Mouse (Mus musculus) heart, embryonic 13.5 days (tissue): ENCODE results near the gene Ubl5. TPM values are rescaled to one million over a fixed set of nuclear protein-coding genes. Genes with fewer than 3 reads are reported as not detected.

Experiments
- ATAC-seq: fragments of 200-750 bp; cut with Nextera tagmentation; 2 replicates; pipeline ENCODE4 v1.8.0; 2017; ENCODE audit warnings: moderate TSS enrichment; ENCODE audit not compliant: insufficient number of reproducible peaks, low FRiP score, low TSS enrichment; ENCODE audit errors: extremely low read depth
- H3K27ac ChIP-seq: fragments of 300-500 bp; sonication (generic); replicated peaks from 2 replicates; pipeline ENCODE4 v1.5.1; 2015; ENCODE audit warnings: moderate library complexity, mild to moderate bottlenecking, inconsistent platforms
- H3K27me3 ChIP-seq: fragments of 300-500 bp; sonication (generic); replicated peaks from 2 replicates; pipeline ENCODE4 v1.6.1; 2015; ENCODE audit warnings: mild to moderate bottlenecking, inconsistent platforms
- H3K36me3 ChIP-seq: fragments of 300-500 bp; sonication (generic); 2 replicates; pipeline ENCODE4 v1.6.1; 2015; ENCODE audit warnings: mild to moderate bottlenecking, inconsistent platforms
- H3K4me1 ChIP-seq: fragments of 300-500 bp; sonication (generic); 2 replicates; pipeline ENCODE4 v1.6.1; 2015; ENCODE audit warnings: inconsistent platforms
- H3K4me2 ChIP-seq: fragments of 300-500 bp; sonication (generic); 2 replicates; pipeline ENCODE4 v1.6.1; 2015; ENCODE audit warnings: inconsistent platforms, mild to moderate bottlenecking, moderate library complexity
- H3K4me3 ChIP-seq: fragments of 300-500 bp; sonication (generic); 2 replicates; pipeline ENCODE4 v1.5.1; 2015; ENCODE audit warnings: moderate library complexity, mild to moderate bottlenecking, inconsistent platforms
- H3K9ac ChIP-seq: fragments of 300-500 bp; sonication (generic); 2 replicates; pipeline ENCODE4 v1.6.1; 2015; ENCODE audit warnings: inconsistent platforms, mild to moderate bottlenecking, moderate library complexity
- H3K9me3 ChIP-seq: fragments of 300-500 bp; sonication (generic); 2 replicates; pipeline ENCODE4 v1.6.1; 2016; ENCODE audit warnings: inconsistent platforms
- WGBS: fragments of 180-500 bp; shearing (Covaris S2); methylation state at CpG from one replicate; pipeline ENCODE4 v1.1.7; 2015; ENCODE audit warnings: mixed read lengths; 5-methylcytosine and 5-hydroxymethylcytosine counted together
- polyA plus RNA-seq: library from polyadenylated mRNA; unstranded; fragments of >200 nt; fragmentation: Nextera tagmentation; extraction: Ambion mirVana; gene quantifications from 2 replicates; pipeline ENCODE4 v1.2.1, GENCODE M21; 2015

Ubl5 gene
- polyA plus RNA-seq, 1 experiment from 2014 or later: 327 TPM

DNA sequence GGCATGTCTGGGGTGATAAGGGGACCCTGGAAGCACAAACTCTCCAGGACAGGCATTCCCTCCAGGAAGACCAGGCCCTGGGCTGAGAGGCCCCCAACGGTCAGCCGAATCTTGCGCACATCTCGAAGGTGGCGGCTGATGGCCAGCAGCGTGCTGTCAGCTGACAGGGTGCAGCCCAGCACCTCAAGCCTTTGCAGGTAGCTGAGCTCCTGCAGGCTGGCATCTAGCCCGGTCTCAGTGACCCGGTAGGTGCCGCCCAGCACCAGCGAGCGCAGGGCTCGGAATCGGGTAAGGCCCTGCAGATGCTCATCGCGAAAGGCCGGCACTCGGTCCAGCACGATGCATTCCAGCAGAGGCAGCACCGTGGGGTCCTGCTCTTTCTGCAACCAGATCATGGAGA, 4.1 kb upstream of the Ubl5 start:
- H3K9ac ChIP-seq: no peak overlapping the region
- no peak overlapping the region for H3K4me3 ChIP-seq
- peaks cover 36% of the 10 kb centered on the region for H3K36me3 ChIP-seq

DNA sequence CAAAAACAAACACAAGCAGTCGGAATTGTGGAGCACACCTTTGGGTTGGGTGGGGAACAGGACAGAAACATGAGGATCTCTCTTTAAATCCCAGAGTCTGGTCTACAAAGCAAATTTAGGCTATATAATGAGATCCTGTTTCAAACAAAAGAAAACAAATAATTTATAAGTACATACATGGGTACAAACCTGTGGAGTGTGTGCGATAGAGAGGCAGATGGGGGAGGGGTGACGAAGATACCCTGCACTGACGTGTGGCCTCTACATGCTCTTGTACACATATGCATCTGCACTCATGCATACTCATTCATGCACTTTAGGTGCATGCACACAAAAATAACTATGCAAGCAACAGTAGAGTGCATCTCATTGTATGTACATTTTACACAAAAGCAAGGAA, 3.2 kb upstream of the Ubl5 start:
- no peak for ATAC-seq
- Histone ChIP-seq H3K4me2 (no peak overlapping the region), H3K36me3 (peaks cover 36% of the 10 kb centered on the region), H3K27me3 (no peaks in the 10 kb centered on the region), H3K4me1 (peaks cover 30% of the 10 kb centered on the region), H3K4me3 (no peak overlapping the region), H3K9me3 (no peaks in the 10 kb centered on the region), H3K27ac (no peak overlapping the region), H3K9ac (no peak overlapping the region)
- 85% methylated on average over 4 of the region's 4 CpGs for WGBS

More for the DNA sequence above, 4.1 kb upstream of the Ubl5 start:
- Histone ChIP-seq H3K9me3 (no peaks in the 10 kb centered on the region), H3K27me3 (no peaks in the 10 kb centered on the region), H3K27ac (no peak overlapping the region), H3K4me2 (no peak overlapping the region), H3K4me1 (peaks cover 25% of the 10 kb centered on the region)
- ATAC-seq: no peak
- 87% methylated on average over 19 of the region's 19 CpGs for WGBS

DNA sequence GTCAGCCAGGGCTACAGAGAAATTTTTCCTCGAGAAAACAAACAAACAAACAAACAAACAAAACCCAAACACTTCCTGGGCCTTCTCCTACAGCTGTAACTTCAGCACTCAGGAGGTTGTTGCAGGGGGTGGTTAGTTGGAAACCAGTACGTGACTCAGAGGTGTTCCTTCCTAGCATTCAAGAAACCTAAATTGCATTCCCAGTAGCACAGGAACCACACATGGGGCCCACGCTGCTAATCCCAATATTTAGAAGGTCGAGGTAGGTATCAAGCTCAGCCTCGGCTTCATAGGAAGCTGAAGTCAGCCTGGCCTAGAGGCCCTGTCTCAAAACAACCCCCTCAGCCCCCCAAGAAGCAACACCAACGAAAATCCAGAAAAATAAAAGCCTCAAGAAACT, 1.2 kb upstream of the Ubl5 start:
- 13% methylated on average over 6 of the region's 6 CpGs for whole genome bisulfite sequencing
- Histone ChIP-seq H3K27ac (peak overlapping the region; percentile 97), H3K36me3 (peaks cover 39% of the 10 kb centered on the region), H3K4me3 (peak overlapping the region; percentile 95), H3K9me3 (no peaks in the 10 kb centered on the region), H3K4me1 (peaks cover 41% of the 10 kb centered on the region), H3K27me3 (no peaks in the 10 kb centered on the region), H3K9ac (peak overlapping the region; percentile 98), H3K4me2 (peak overlapping the region; percentile 100)
- ATAC-seq: no peak

DNA sequence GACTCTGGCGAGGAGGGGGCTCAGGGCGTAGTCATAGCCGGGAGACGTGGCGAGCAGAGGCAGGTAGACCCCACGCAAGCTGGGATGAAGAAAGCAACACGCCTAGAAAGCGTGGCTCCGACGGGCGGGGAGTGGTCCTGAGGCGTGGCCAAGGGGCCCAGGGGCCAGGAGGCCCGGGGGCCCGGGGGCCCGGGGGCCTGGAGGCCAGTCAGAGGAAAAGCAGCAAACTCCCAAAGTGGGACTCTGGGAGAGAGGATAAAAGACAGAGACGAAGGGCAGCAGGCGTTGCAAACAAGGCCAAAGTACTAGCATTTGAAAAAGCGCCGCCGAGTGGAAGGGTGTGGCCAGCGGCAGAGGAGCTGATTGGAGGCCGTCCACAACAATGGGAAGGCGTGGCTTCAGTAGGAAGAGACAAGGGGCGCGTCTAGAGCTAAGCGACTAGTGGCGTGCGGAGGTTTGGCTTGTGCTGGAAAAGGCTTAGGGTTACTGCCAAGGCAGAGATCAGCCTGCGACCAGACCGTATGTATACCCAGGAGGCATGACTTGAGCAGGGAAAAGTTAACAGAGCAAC, 303 bp downstream of the Ubl5 start:
- H3K36me3 ChIP-seq: peaks cover 39% of the 10 kb centered on the region
- ATAC-seq: peak; percentile 69
- H3K4me1 ChIP-seq: peaks cover 41% of the 10 kb centered on the region
- H3K9ac ChIP-seq: peak overlapping the region; percentile 98
- WGBS: 1% methylated on average over 30 of the region's 30 CpGs
- no peaks in the 10 kb centered on the region for H3K27me3 ChIP-seq
- H3K4me2 ChIP-seq: peak overlapping the region; percentile 100
- peak overlapping the region; percentile 97 for H3K27ac ChIP-seq
- no peaks in the 10 kb centered on the region for H3K9me3 ChIP-seq
- H3K4me3 ChIP-seq: peak overlapping the region; percentile 95

DNA sequence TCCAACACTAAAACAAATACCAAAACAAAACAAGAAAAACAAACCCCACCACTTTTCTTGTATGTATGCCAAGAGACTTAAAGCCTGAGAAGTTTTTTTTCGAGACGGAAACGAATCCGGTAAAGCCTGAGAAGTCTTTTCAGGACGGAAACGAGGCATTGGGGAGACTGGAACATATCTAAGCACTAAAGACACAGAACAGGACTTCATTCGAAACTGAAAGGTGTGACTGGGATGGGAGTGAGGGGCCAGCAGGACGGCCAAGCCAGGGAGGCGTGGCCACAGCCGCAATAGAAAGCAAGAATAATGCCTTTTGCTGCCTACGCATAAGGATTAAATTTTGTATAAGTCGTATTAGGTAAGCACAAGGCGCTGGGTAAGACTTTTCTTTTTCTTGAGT, 1.1 kb downstream of the Ubl5 start:
- ATAC-seq: no peak
- peak overlapping the region; percentile 97 for H3K27ac ChIP-seq
- no peaks in the 10 kb centered on the region for H3K27me3 ChIP-seq
- H3K9ac ChIP-seq: peak overlapping the region; percentile 98
- peak overlapping the region; percentile 95 for H3K4me3 ChIP-seq
- WGBS: 5% methylated on average over 13 of the region's 13 CpGs
- peaks cover 36% of the 10 kb centered on the region for H3K4me1 ChIP-seq
- peaks cover 39% of the 10 kb centered on the region for H3K36me3 ChIP-seq
- H3K9me3 ChIP-seq: no peaks in the 10 kb centered on the region
- H3K4me2 ChIP-seq: peak overlapping the region; percentile 100

DNA sequence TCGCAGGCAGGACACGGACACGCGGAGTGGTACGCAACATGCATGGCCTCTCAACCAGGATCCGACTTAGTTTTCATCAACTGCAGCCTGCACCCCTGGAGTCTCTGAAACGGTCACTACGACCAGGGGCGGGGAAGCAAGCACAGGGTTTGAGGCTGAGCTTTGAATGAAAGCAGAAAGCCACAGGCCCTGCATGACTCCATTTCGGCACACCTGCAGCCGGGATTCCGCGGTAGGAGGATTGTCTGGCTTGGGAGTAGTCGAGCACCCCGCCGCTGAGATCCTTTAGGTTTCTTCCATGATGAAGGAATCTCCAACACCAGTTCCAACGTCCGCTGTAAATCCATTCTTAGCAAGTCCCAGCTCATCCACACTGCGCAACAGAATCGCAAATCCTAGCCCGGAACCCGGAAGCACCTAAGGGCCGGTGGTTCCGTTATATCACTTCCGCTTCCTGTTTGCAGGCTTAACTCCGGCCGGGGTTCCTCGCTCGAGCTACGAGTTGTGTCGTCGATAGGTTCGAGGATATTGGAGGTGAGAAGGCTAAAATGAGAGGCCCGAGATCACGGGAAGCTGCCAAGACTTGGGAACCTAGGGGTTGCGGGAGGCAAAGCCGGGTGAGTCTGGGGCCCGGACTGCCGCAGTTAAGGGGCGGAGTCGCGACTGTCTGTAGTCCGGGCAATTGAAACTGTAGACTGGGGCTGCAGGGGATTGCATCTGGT, 1.8 kb downstream of the Ubl5 start, which contains the start of gene Fbxl12:
Gene Fbxl12 (minus strand): TSS at position 408 of the 722 bp plus-strand sequence.
- peaks cover 39% of the 10 kb centered on the region for H3K36me3 ChIP-seq
- peak within 1 kb of the TSS; percentile 98 for H3K9ac ChIP-seq
- no peaks in the 10 kb centered on the region for H3K27me3 ChIP-seq
- H3K9me3 ChIP-seq: no peaks in the 10 kb centered on the region
- WGBS: 1% methylated on average over 43 of the region's 43 CpGs
- peak within 1 kb of the TSS; percentile 97 for H3K27ac ChIP-seq
- peak within 1 kb of the TSS; percentile 95 for H3K4me3 ChIP-seq
- ATAC-seq: no peak
- peak within 1 kb of the TSS; percentile 100 for H3K4me2 ChIP-seq
- H3K4me1 ChIP-seq: peaks cover 35% of the 10 kb centered on the region

DNA sequence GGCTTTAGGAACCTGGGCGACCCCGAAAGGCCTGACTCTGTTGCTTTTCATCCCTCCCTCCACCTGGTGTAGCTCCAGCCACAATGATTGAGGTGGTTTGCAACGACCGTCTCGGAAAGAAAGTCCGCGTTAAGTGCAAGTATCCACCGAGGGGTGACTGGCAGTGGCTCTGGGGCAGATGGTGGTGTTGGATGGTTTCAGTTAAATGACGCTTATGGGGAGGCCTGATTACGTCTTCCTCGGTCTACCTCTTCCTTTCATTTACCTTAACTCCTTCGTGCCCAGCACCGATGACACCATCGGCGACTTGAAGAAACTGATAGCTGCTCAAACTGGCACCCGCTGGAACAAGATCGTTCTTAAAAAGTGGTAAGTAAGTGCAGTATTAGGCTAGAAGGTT, 2.4 kb downstream of the Ubl5 start:
- peak overlapping the region; percentile 98 for H3K9ac ChIP-seq
- no peaks in the 10 kb centered on the region for H3K9me3 ChIP-seq
- peaks cover 32% of the 10 kb centered on the region for H3K4me1 ChIP-seq
- H3K4me3 ChIP-seq: peak overlapping the region; percentile 95
- H3K4me2 ChIP-seq: peak overlapping the region; percentile 100
- no peaks in the 10 kb centered on the region for H3K27me3 ChIP-seq
- peak overlapping the region; percentile 97 for H3K27ac ChIP-seq
- peaks cover 40% of the 10 kb centered on the region for H3K36me3 ChIP-seq
- no peak for ATAC-seq
- WGBS: 3% methylated on average over 17 of the region's 17 CpGs

DNA sequence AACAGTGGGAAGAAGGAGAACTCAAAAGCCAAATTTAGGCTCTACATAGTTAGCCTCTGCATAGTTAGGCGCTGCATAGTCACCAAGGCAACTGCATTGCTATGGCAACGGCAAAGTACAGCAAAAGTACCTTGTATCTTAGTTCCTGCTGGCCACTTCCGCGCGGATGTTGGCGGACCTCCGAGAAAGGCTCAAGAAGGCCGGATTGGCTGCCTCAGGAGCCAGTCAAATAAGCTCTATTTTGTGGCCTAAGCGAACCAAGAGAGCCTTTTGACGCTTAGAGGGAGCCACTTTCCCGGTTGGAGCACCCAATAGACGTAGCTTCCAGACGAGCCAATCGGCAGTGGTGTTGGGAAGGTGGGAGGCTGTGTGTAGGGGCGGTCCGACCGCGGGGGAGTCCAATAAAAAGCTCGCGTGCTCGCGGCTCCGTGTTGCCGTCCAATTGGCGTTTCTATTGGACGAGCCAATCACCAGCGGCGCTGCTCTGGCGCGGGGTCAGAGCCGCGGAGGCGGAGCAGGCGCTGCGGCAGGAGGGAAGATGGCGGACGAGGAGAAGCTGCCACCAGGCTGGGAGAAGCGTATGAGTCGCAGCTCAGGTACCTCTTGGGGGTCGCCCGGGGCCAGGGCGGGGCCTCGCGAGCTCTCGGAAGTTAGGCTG, 9.1 kb downstream of the Ubl5 start, which contains the start of gene Pin1:
Gene Pin1 (plus strand): TSS at position 494 of the 658 bp plus-strand sequence.
- under 1% methylated on average over 45 of the region's 45 CpGs for WGBS
- Histone ChIP-seq H3K36me3 (peaks cover 61% of the 10 kb centered on the region), H3K9ac (peak within 1 kb of the TSS; percentile 95), H3K4me1 (peaks cover 37% of the 10 kb centered on the region), H3K9me3 (no peaks in the 10 kb centered on the region), H3K4me3 (peak within 1 kb of the TSS; percentile 97), H3K27ac (peak within 1 kb of the TSS; percentile 57), H3K27me3 (no peaks in the 10 kb centered on the region), H3K4me2 (peak within 1 kb of the TSS; percentile 90)
- ATAC-seq: peak; percentile 98

DNA sequence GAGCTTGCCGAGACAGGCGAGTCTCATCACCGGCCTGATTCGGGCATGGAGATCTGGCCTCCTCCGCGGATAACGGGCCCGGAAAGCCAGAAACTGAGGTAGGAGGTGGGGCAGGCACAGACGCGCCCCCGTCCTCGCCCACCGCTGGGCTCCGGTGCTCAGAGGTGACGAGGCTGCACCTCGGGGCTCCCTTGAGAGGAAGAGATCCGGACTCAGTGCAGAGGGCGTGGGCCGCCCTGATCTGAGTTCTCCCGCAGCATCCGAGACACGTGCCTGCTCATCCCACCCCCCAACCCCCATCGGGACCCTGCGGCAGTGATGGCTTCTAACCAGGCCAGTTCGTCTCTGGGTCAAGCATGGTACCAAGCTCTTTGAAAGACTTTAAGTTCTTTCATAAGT, 9.6 kb downstream of the Ubl5 start:
- under 1% methylated on average over 25 of the region's 25 CpGs for WGBS
- H3K27ac ChIP-seq: peak overlapping the region; percentile 42
- peak overlapping the region; percentile 97 for H3K4me3 ChIP-seq
- H3K9me3 ChIP-seq: no peaks in the 10 kb centered on the region
- H3K9ac ChIP-seq: peak overlapping the region; percentile 95
- ATAC-seq: peak; percentile 21
- H3K4me1 ChIP-seq: peaks cover 43% of the 10 kb centered on the region
- peaks cover 61% of the 10 kb centered on the region for H3K36me3 ChIP-seq
- peak overlapping the region; percentile 90 for H3K4me2 ChIP-seq
- H3K27me3 ChIP-seq: no peaks in the 10 kb centered on the region

DNA sequence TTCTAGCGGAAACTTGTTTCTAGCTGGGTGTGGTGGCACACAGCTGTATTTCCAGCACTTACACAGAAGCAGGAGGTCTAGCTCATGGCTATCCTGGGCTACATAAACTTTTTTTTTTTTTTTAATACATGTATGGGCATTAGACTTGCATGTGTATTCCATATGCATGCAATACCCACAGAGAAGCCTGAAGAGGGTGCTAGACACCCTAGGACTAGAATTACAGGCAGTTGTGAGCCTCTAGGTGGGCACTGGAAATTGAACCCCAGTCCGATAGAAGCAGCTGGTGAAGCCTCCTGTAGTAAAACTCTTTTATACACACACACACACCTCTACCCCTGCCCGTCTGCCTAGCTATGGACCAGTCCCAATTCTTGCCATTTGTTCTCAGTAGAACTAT, 11.2 kb downstream of the Ubl5 start:
- peaks cover 62% of the 10 kb centered on the region for H3K36me3 ChIP-seq
- peaks cover 54% of the 10 kb centered on the region for H3K4me1 ChIP-seq
- H3K9ac ChIP-seq: no peak overlapping the region; the same call in 1 of the 2 replicates
- no peaks in the 10 kb centered on the region for H3K27me3 ChIP-seq
- no peak overlapping the region for H3K27ac ChIP-seq
- H3K9me3 ChIP-seq: no peaks in the 10 kb centered on the region
- H3K4me2 ChIP-seq: peak overlapping the region; percentile 90
- no peak overlapping the region for H3K4me3 ChIP-seq
- no peak for ATAC-seq
- WGBS: 91% methylated on average over 3 of the region's 3 CpGs

DNA sequence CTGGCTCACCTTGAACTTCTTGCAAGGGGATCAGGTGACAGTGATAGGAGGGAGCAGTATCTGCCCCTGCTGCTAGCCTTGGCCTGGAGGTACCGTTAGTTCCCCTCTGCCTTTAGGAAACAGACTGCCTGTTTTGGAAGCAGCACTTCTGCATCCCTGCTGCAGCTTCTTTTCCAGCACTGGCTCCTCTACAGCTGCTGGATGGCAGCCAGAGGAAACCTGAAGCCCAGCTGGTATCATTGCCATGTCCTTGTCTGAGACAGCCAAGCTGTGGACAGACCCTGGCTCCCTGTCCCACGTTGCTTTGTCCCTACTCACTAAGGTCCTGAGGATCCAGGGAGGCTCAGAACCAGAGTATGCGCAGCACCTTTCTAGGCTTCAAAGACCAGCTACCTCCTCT, 14.9 kb downstream of the Ubl5 start:
- H3K27ac ChIP-seq: peak overlapping the region; percentile 66
- WGBS: 52% methylated on average over 3 of the region's 3 CpGs
- ATAC-seq: no peak
- peaks cover 90% of the 10 kb centered on the region for H3K36me3 ChIP-seq
- H3K4me1 ChIP-seq: peaks cover 44% of the 10 kb centered on the region
- no peaks in the 10 kb centered on the region for H3K27me3 ChIP-seq
- no peak overlapping the region for H3K4me2 ChIP-seq
- no peaks in the 10 kb centered on the region for H3K9me3 ChIP-seq
- H3K9ac ChIP-seq: peak overlapping the region; percentile 15; the same call in 1 of the 2 replicates
- H3K4me3 ChIP-seq: no peak overlapping the region
